Mouse (Mus musculus) activated CD4-positive, CD25-positive, alpha-beta regulatory T cell (primary cell): Measurements from ENCODE around the gene Olfr1326-ps1. TPM values are rescaled to one million over a fixed set of nuclear protein-coding genes. Genes with fewer than 3 reads are reported as not detected.

Experiments used
- polyA plus RNA-seq, 2 experiments: library from polyadenylated mRNA; unstranded; fragments of 100-300 nt; shearing (Covaris generic); gene quantifications; one replicate each; pipeline ENCODE4 v1.2.1; 2017

Olfr1326-ps1 gene
- not detected for polyA plus RNA-seq

GRCm38 (mm10) chrX:74574788-74575187 is at the start of gene Olfr1326-ps1:
TSS of gene Olfr1326-ps1 (minus strand) at chrX:74574888.

GRCm38 (mm10) chrX:74592379-74592778 is 17.7 kb upstream of the Olfr1326-ps1 start, which contains the start of gene Olfr1325:
TSS of gene Olfr1325 (plus strand) at chrX:74592679.

Other genes starting within 250 kb of the Olfr1326-ps1 start
- gene Plxna3, start 245.8 kb downstream of the Olfr1326-ps1 start, polyA plus RNA-seq: 1 to 10 TPM; 2.0 to 3.2 TPM
- gene Lage3, start 221.3 kb downstream of the Olfr1326-ps1 start, polyA plus RNA-seq: 10 to 100 TPM; 54.4 to 73.1 TPM
- 10 to 100 TPM; 50.8 to 64.5 TPM for gene Ubl4a, start 201.7 kb downstream of the Olfr1326-ps1 start, polyA plus RNA-seq
- 10 to 100 TPM; 27.8 to 37.9 TPM for gene Slc10a3, start 201.5 kb downstream of the Olfr1326-ps1 start, polyA plus RNA-seq
- gene Fam3a, start 181.6 kb downstream of the Olfr1326-ps1 start, polyA plus RNA-seq: 10 to 100 TPM; 30.1 to 32.3 TPM
- 10 to 100 TPM; 28.4 to 37.6 TPM for gene Ikbkg, start 181.6 kb downstream of the Olfr1326-ps1 start, polyA plus RNA-seq
- gene G6pdx, start 145.7 kb downstream of the Olfr1326-ps1 start, polyA plus RNA-seq: 10 to 100 TPM; 57.8 to 74.7 TPM
- gene Gm6880, start 93.5 kb downstream of the Olfr1326-ps1 start, polyA plus RNA-seq: not detected
- gene Olfr1325, start 17.8 kb upstream of the Olfr1326-ps1 start, polyA plus RNA-seq: not detected
- gene Gm5640, start 70.7 kb upstream of the Olfr1326-ps1 start, polyA plus RNA-seq: not detected
- gene Gm6890, start 166.0 kb upstream of the Olfr1326-ps1 start, polyA plus RNA-seq: not detected